Mouse (Mus musculus) megakaryocyte, embryonic 14.5 days (primary cell): ENCODE data around the gene Rita1.

Source experiments
- FLI1 ChIP-seq: IDR thresholded peaks from 2 replicates; pipeline ENCODE4 v1.6.1; 2012; ENCODE audit warnings: low read length, inconsistent platforms, mixed read lengths
- GATA1 ChIP-seq: IDR thresholded peaks from 3 replicates; pipeline ENCODE4 v1.6.1; 2012; ENCODE audit warnings: mixed read lengths, low read length, inconsistent platforms, borderline replicate concordance

GRCm38 (mm10) chr5:120649374-120649933, 37.1 kb upstream of the Rita1 start:
- TF ChIP-seq GATA1, result no peak
- TF ChIP-seq FLI1, result no peak
